Mouse (Mus musculus) kidney, adult 18-20 months (tissue): ENCODE measurements around the gene Ccdc152.
A peak's percentile ranks its signal among the peaks of the same experiment; 100 is the strongest.
"Not testable (repeated sequence)": the region's sequence is repeated elsewhere in the genome, so short reads cannot be mapped to it uniquely, and the experiment has no call there.

Source experiments
- DNase-seq: peaks from one replicate; pipeline ENCODE4 v3.0.0; 2021

Gene Ccdc152

GRCm38 (mm10) chr15:3273191-3273590 is 30.1 kb downstream of the Ccdc152 start:
- DNase-seq = no peak

GRCm38 (mm10) chr15:3271216-3271615 is 32.1 kb downstream of the Ccdc152 start:
- peak; percentile 43 for DNase-seq

GRCm38 (mm10) chr15:3270646-3271077 is 32.7 kb downstream of the Ccdc152 start:
- peak; percentile 92 for DNase-seq

DNA sequence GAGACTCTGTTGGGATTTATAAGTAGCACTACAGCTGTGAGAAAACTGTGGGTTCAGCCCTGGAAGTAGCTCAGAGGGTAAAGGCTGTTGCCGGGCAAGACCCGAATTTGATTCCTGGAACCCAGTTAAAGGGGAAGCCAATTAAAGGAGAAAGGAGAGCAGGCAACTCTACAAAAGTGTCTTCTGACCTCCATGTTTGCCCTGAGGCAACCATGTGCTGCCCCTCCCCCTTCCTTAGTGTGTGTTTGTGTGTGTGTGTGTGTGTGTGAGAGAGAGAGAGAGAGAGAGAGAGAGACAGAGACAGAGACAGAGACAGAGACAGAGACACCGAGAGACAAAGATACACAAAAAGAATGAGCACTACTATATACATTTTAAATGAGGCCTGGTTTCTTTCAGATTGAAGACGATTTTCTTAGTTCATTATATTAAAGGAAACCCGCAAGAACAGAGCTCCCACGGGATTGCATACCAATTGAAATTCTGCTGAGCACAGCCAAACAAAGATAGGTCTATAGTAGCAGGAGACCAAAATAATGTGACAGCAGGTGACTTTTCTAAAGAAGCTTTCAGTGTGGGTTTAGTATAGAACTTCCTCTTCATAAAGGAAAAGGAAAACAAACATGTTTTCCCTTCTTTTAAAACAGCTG is 33.2 kb downstream of the Ccdc152 start:
- peak; percentile 54 for DNase-seq

GRCm38 (mm10) chr15:3269496-3269895 is 33.8 kb downstream of the Ccdc152 start:
- no peak for DNase-seq

- DNase-seq = no peak
These were observed 35.1 kb downstream of the Ccdc152 start, which contains the start of gene Selenop for GRCm38 (mm10) chr15:3268247-3268646. Gene Selenop (plus strand): TSS chr15:3268547.

DNA sequence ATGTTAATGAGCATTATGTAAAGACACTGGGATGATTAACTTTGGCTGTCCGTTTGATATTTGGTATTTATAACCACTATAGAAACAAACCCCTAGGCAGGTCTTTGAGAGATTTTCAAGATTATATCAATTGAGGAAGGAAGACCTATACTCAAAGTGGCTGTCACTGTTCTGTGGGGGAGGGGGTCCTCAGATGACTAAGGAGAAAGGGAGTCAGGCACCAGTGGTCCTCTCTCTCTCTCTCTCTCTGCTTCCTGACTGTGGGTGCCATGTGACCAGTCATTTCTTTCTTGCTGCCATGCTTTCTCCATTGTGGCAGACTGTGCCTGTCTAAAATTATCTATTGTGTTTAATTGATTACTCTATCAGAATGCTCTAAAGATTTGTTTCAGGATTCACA is 38.5 kb downstream of the Ccdc152 start:
- DNase-seq = no peak

DNA sequence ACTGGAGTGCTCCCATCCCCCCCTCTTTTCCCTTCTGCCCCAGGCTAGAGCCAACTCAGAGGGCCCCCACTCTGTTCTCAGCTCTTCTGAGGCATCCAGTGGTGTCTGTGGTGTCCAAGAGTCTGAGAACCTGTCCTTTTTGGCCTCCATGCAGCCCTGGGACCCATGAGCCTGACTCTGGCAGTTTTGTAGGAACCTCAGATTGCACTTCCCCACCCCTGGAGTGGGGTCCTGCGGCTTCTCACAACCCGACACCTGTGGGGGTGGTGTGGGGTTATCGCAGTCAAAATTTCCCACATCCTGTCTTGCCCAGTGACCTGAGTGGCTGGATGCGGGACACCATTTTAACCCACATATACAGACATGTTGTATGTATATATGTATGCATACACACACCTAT is 39.0 kb downstream of the Ccdc152 start:
- DNase-seq = no peak

DNA sequence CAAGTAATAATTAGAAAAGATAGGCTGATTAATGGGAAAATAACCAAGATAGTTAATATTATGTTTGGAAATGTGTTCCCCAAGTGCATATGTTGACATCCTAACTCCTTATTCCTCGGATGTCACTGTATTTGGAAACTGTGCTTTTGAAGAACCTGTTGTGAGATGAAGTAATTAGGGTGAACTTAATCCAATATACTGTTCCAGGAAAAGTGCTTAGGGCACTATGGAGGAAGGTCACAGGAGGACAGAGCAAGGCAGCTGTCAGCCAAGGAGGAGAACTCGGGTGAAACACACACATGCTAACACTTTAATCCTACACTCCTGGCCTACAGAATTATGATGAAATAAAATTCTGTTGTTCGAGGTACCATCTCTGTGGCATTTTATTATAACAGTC is 40.4 kb downstream of the Ccdc152 start:
- no peak for DNase-seq

GRCm38 (mm10) chr15:3260309-3260708 is 43.0 kb downstream of the Ccdc152 start:
- no peak for DNase-seq

DNA sequence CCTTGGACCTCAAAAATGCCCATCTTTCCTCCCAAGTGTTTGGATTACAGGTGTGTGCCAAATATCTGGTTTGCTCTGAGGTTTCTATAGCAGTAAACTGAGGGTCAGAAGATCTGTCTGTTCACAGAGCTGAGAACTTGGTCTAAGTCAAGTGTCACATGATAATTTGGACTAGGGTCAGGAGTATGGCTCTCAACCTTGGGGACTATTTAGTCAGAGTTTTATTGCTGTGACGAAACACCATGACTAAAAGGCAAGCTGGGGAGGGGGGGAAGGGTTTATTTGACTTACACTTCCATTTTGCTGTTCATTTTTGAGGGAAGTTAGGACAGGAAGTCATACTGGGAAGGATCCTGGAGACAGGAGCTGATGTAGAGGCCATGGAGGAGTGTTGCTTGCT is 44.3 kb downstream of the Ccdc152 start:
- DNase-seq = no peak

DNA sequence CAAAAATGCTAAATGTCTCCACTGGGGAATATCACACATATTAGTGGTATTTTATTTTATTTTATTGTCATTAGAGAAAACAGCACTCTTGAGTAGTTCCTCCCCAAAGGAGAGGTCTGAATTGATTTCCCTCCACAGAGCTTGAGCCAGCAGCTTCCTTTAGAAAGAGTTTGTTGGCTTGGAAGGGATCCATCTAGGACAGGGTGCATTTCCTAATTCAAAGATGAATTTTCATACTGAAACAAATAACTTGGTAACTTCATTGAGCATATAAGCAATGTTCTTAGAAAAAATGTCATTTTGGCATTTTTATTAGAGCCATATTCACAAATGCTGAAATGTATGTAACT is 51.6 kb downstream of the Ccdc152 start:
- no peak for DNase-seq

GRCm38 (mm10) chr15:3251031-3251717 is 52.2 kb downstream of the Ccdc152 start:
- no peak for DNase-seq

DNA sequence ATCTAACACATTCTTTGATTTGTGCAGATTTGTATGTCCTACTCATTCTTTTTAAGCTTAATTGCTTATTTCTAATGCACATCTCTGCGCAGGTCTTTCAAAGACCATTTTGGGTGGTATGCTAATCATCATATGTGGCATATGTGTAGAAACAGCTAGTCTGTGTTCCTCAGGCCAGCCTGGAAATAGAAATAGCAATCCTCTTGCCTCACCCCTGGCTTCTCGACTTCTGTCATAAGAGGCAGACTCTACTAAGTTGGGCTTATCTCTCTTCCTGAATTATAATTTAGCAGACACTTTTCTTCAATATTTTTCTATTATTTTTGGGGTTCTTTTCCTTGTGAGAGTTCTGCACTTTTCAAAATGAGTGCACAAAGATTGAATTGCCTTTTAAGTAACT is 52.7 kb downstream of the Ccdc152 start:
- DNase-seq = no peak

- DNase-seq = not testable (repeated sequence)
These were observed 58.3 kb downstream of the Ccdc152 start for GRCm38 (mm10) chr15:3245036-3245435.

DNA sequence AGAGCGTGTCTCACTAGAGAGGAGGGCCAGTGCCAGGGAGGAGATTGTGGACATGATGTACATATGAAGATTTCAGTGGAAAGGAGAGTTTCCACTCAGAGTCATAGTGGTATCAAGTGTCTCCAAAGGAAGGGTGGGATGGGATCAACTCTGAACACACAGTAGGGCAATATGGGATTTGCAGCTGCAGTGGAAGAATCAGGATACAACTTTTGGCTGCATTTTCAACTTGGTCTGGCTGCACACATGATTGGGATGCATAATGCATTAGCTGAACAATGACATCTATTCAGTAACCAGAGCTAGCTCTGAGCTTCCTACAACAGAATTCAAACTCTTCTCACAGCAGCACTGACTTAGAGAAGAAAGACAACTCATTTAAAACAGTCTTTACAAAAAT is 65.4 kb downstream of the Ccdc152 start:
- no peak for DNase-seq

DNA sequence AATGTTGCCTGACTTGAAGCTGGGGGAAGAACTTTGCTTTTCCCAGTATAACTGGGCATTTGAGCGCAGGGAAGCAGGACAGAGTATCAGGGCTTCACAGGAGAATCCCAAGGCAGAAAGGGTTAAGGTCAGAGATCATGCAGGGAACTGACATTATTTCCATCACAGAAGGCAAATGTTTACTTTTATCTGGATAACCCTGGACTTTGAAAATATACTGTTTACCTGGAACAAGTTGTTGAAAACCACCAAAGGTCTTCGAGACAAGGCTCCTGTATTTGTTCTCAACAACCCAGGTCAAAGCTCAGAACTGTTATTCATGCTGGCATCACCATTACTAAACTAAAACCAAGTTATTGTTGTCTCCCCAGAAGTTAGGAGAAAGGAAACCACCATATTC is 67.0 kb downstream of the Ccdc152 start:
- DNase-seq = no peak

GRCm38 (mm10) chr15:3233837-3234551 is 69.3 kb downstream of the Ccdc152 start:
- no peak for DNase-seq

- peak; percentile 34 for DNase-seq
These were observed 71.0 kb downstream of the Ccdc152 start for GRCm38 (mm10) chr15:3232168-3232835.

GRCm38 (mm10) chr15:3231004-3231403 is 72.3 kb downstream of the Ccdc152 start:
- no peak for DNase-seq
